Mouse (Mus musculus): ENCODE results near the gene Gm45716. TPM values are rescaled to one million over a fixed set of nuclear protein-coding genes. Genes with fewer than 3 reads are reported as not detected.
A peak's percentile ranks its signal among the peaks of the same experiment; 100 is the strongest.

The Gm45716 gene
- total RNA-seq, 2 experiments from 2014 or later = 4.1 to 4.7 TPM

DNA sequence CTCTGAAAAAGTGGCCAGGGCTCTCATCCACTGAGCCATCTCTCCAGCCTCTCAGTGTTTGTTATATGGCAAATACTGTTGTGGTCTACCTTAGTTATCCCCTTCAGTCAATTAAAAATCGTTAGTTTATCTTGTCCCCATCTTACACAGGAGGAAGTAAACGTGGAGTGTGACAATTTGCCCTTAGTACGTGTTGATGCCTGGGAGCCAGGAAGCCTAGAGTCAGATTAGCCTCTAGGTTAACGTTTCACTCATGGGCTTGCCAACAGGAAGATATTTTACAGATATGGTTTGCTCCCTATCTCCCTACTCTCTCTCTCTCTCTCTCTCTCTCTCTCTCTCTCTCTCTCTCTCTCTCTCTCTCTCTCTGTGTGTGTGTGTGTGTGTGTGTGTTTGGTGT lies 95.7 kb downstream of the Gm45716 start:
- no peak for DNase-seq (ENCODE audit: low spot score in 2 of 2)

DNA sequence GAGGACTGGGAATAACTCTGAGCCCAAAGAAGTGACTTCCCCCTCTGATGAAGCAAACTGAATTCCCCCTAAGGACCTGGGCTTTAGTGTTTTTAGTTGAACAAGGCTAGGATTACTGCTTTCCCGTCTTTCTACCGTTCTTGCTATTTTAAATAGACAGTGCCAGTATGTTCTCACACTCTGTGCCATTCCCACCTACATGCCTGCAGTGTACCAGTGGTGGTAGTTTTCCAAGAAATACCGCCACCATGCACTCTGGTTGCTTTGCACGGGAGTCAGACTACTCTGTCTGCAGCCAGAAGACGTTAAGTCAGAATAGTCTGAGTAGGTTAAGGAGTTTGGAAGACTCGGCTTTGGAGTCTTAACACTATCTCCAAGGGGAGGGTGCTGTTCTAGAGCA lies 96.1 kb downstream of the Gm45716 start:
- peak; percentile 51 to 74 for DNase-seq (ENCODE audit: low spot score in 2 of 2)

DNA sequence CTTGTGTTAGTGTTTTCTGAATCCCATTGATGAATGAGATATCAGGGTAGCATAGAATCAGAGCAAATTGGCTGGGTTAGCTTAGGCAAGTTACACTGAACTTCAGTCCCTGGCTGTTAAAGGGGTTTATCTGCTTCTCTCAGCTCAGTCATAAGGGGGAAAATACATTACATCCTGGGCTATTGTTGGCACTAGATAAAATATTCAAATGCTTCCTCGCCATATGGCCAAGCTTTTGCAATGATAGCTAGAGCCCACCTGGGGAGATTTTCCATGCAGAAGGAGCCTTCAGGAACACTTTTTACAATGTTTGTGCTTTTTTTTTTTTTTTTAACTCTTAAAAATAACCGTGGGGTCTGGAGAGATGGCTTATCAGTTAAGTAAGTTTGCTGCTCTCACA lies 96.6 kb downstream of the Gm45716 start:
- DNase-seq (ENCODE audit: low spot score in 2 of 2) = no peak

DNA sequence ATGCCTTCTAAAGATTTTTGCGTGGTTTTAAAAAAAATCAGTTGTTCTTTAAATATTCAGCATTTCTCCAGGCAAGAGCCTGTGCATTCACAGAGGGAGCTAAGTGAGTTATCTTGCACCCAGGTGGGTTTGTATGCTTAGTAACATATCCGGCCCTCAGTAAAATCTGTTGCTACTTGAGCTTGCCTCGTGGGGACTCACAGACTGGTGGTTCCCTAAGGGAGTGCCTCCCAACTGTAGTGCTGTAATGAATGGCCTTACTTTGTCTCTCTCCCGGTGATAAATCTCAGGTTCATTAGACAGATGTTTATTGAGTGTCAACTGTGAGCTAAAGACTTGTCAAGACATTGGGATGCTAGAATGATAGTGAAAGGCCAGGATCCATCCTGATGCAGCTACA lies 97.1 kb downstream of the Gm45716 start:
- DNase-seq (ENCODE audit: low spot score in 2 of 2) = no peak

DNA sequence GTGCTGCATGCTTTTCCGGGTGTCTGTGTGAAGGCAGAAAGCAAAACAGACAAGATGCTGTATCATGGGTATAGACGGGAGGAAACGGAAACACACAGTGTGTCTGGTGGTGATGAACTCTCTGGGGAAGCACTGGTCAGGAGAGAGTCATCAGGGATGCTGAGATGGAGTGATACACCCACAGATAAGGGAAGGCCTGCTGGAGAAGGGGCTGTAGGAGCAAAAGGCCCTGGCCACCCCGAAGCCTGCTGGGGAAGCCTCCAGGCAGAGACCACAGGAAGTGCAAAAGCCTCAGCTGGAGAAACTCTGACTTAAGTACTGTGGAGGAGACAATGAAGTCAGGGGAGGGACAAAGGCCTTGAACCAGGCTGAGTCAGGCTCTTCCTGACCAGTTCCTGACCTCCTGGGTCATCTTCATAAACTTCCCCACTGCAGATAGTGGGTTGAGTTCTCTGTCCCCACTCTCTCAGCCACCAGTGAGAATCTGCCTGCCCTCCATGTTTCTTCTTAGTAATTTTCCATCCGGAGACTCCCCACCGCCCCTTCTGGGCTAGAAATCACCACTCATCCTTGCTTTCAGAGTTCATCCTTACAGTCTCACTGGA lies 99.2 kb downstream of the Gm45716 start:
- DNase-seq (ENCODE audit: low spot score in 2 of 2) = no peak

GRCm38 (mm10) chr11:90291156-90291555 lies 103.7 kb downstream of the Gm45716 start:
- no peak for DNase-seq (ENCODE audit: low spot score in 2 of 2)

GRCm38 (mm10) chr11:90292766-90293165 lies 105.3 kb downstream of the Gm45716 start:
- DNase-seq (ENCODE audit: low spot score in 2 of 2) = no peak

GRCm38 (mm10) chr11:90294622-90295021 lies 107.1 kb downstream of the Gm45716 start:
- no peak for DNase-seq (ENCODE audit: low spot score in 2 of 2)

Other genes with a start within 250 kb of the Gm45716 start
- 1 to 10 TPM in 1 of 2 experiments, under 1 TPM in 1; 0.86 to 1.3 TPM for gene Pctp, start 184.8 kb upstream of the Gm45716 start, total RNA-seq (2021)
- 10 to 100 TPM; 12.3 to 18.2 TPM for gene Tmem100, start 157.3 kb upstream of the Gm45716 start, total RNA-seq (2021)
- 100 to 1,000 TPM; 217 TPM for gene Mmd, start 61.8 kb downstream of the Gm45716 start, total RNA-seq (2021)
- gene Hlf, start 203.2 kb downstream of the Gm45716 start, total RNA-seq (2021) = 100 to 1,000 TPM; 124 to 142 TPM